Mouse (Mus musculus) gastrocnemius, adult 8-10 months (tissue): ENCODE results near the gene Pcsk5. TPM values are rescaled to one million over a fixed set of nuclear protein-coding genes. Genes with fewer than 3 reads are reported as not detected.

Source experiments
- DNase-seq, 2 experiments: peaks; one replicate each; pipeline ENCODE4 v3.0.0; 2022; ENCODE audit warnings: low spot score in 2 of 2
- total RNA-seq, 4 experiments: library from RNA; stranded (reverse); gene quantifications; 2 replicates each; pipeline ENCODE4 v1.2.4; 2022

The Pcsk5 gene
- total RNA-seq, 4 experiments from 2014 or later, result 0.75 to 1.7 (median 0.95) TPM

DNA sequence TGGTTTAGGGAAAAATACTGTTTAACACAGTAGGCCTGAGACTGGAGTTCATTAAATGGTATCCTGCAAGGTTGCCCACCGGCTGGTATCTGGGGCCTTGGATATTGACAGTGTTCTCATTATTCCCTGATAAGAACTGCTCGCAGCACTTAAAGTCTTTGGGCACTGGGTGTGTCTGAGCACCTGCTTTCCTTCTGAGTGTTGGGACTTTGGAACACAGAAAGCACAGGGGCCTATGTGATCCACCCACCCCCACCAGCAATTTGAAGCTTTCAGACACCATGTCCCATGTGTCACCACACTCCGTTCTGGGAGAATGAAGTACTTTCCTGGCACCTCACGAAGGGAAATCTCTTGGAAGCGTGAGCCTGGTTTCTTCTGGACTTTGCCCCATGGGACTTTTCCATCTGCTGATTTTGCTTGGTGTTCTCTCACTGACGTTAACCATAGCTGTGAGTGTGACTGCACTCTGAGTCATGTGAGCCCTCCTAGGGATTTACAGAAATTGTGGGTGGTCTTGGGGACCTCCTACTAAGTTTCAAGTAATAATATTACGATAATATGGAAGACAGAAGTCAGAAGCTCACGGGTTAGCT lies 92.9 kb downstream of the Pcsk5 start:
- DNase-seq, result no peak

DNA sequence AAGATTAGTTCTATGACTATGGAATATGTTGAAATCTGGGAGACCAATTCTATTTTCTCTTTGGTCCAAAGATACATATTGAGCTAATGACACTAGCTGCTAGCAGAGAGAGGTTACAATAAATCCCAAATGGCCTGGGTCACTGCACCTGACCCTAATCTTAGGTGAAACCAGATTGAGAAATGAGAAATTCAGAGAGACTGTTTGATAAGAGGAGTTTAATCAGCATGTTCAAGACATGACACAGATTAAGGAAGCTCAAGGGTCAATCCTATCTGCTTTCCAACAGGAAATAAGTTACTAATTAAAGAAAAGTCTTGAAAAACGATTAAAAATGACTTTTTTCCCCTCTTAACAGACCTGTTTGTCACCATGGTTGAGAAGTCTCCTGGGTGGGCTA lies 96.0 kb downstream of the Pcsk5 start:
- DNase-seq, result no peak

- no peak for DNase-seq
These were observed 104.7 kb downstream of the Pcsk5 start for GRCm38 (mm10) chr19:17732676-17733277.

GRCm38 (mm10) chr19:17717066-17717465 lies 120.4 kb downstream of the Pcsk5 start:
- DNase-seq, result no peak

- DNase-seq, result no peak
These were observed 122.0 kb downstream of the Pcsk5 start for GRCm38 (mm10) chr19:17715281-17715955.

DNA sequence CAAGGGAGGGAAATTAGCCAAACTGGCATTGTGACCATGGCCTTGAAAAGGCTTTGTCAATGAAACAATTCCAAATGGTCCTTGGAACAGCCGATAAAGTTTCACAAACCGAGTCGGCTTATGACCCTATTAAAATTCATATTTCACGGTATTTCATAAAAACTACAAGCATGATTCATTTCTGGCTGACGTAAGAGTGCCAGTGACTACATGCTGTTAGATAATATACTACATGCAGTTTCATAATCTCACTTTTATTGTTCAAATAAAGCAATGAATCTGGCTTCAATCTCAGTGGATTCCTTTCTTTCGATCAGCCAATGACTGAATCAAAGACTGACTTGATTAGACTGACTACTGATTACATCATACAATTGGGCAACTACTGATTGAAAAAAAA lies 145.8 kb downstream of the Pcsk5 start:
- no peak for DNase-seq

DNA sequence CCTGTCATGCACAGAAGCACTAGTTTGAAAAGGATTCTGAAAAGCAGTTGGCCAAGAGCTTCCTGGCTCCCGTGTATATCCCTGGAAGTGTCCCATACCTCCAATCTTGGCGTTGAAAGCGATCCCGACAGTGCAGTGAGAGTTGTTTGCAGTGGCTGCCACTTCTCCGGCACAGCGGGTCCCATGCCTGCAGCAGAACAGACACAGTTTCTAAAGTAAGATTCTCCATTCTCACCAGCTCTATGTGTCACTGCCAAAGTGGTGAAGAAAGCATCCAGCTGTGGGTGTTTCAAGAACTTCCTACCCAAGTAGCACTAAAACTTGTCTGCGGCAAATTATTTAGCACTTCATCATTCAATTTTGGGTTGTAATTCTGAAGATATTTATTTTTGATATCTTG lies 159.1 kb downstream of the Pcsk5 start:
- DNase-seq, result no peak

DNA sequence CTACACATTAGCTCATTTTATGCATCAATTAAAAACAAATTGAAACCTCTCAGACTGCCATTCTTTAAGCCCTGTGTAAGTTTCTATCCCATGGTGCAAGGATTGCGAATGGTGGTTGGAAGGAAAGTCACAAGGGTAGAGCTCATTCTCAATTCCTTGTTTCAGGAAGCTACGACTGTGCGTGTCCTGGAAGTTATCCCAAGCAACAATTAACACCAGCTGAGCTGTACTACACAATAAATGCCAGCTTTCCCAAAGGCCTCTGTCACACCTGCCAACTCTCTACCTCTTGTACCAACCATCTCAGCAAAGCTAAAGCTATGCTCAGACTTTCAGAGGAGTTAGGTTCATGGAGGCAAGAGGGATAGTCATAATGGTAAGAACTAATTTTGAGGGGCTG lies 174.8 kb downstream of the Pcsk5 start:
- no peak for DNase-seq

- DNase-seq, result no peak
These were observed 175.2 kb downstream of the Pcsk5 start for GRCm38 (mm10) chr19:17662271-17662670.

DNA sequence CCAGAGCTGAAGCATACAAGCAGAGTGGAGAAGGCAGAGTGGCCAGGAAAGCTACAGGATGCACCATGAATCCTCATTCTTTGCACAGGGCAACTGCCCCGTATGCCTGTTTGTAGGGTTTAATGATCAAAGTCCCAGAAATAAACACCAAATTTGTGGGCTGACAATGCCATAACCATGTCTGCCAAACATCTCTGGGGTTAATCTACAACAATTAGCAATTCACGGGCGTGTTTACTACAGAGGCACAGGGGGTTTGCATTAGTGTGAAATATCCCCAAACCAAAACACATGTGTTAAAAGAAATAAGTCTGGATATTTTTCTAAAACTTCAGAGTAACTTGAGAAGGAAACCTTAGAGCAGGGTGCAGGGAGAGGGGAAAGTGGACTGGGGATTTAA lies 178.1 kb downstream of the Pcsk5 start:
- DNase-seq, result no peak

GRCm38 (mm10) chr19:17650831-17651502 lies 186.5 kb downstream of the Pcsk5 start:
- DNase-seq, result no peak

GRCm38 (mm10) chr19:17649967-17650366 lies 187.5 kb downstream of the Pcsk5 start:
- no peak for DNase-seq

GRCm38 (mm10) chr19:17643128-17643797 lies 194.2 kb downstream of the Pcsk5 start:
- DNase-seq, result no peak

GRCm38 (mm10) chr19:17635984-17636383 lies 201.4 kb downstream of the Pcsk5 start:
- no peak for DNase-seq

- no peak for DNase-seq
These were observed 221.8 kb downstream of the Pcsk5 start for GRCm38 (mm10) chr19:17615646-17616045.

- DNase-seq, result no peak
These were observed 230.9 kb downstream of the Pcsk5 start for GRCm38 (mm10) chr19:17606510-17606909.

DNA sequence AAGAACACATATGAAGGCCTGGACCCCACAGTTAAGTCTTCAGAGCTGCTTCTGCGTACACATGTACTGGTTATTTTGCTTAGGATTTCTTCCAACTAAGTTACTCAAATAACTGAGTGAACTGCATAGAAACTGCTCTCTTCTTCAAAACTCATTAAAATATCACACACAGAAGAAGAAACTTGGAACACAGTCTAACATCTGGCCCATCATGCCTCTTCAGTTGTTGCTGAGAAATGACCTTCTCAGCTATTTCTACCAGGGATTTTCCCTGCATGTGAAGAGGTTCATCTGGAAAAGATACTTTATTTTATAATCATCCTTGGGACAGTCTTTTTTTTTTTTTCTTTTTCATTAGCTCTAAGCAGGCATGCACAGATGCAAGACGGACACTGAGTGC lies 231.3 kb downstream of the Pcsk5 start:
- DNase-seq, result no peak

- no peak for DNase-seq
These were observed 234.1 kb downstream of the Pcsk5 start for GRCm38 (mm10) chr19:17603322-17603721.

DNA sequence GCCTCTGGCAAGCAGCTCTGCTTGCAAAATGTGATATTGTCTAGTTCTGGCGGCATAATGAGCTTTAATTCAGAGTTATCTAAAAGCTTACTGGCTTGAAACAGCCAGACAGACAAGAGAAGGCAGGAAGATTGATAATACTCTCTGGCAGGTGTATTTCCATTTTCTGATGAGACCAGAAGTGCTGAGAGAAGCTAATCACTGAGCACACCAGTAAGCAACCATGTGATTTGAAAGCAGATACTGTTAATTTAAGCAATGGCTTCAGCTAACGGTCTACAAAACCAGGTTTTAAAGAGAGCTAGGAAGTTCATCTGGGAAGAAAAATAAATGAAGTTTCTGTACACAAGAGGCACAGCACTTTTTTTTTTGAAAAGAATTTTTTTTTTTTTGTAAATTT lies 237.1 kb downstream of the Pcsk5 start:
- DNase-seq, result no peak

- DNase-seq, result no peak
These were observed 244.6 kb downstream of the Pcsk5 start for GRCm38 (mm10) chr19:17592790-17593189.

DNA sequence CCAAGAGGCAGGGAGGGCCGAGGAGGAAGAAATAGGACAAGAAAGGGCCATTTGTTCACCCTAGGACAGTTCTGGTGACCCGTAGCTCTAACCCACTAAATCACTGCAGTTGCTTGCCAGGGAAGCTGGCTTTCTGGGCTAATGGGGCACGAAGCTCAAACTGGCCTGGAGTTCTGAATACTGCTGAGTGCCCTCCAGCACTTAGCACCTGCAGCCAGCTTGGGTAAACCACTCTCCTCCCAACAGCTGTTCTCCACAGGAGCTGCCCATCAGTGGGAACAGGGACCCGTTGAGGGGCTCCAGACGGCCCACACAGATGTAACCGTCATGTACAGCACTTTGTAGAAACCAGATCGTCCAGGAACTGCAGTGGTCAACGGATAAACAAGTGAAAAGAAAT lies 246.1 kb downstream of the Pcsk5 start:
- no peak for DNase-seq

DNA sequence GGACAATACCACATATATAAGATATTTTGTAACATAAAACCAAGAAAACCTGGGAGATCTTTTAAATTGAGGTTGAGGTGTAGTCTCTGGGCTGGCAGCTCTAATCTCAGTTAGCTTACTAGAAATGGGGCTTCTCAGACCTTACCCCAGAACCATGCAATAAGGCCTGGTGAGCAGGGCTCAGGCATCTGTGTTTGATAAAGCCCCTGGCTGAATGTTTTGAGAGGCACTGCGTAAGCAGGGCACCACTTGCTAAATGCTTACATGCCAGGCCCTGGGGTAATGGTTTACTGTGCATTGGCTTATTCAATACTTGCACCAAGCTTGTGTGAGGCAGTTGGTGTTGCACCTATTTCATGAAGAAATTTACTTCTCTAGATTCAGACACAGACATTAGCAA lies 247.1 kb downstream of the Pcsk5 start:
- no peak for DNase-seq
